Mouse (Mus musculus) ovary, adult 18-20 months (tissue): ENCODE data around the gene Cemip2.

Experiments
- DNase-seq: peaks from one replicate; pipeline ENCODE4 v3.0.0; 2022; ENCODE audit warnings: low spot score, mixed read lengths

Gene Cemip2

GRCm38 (mm10) chr19:21814433-21815020, 36.4 kb downstream of the Cemip2 start:
- peak; percentile 23 for DNase-seq

DNA sequence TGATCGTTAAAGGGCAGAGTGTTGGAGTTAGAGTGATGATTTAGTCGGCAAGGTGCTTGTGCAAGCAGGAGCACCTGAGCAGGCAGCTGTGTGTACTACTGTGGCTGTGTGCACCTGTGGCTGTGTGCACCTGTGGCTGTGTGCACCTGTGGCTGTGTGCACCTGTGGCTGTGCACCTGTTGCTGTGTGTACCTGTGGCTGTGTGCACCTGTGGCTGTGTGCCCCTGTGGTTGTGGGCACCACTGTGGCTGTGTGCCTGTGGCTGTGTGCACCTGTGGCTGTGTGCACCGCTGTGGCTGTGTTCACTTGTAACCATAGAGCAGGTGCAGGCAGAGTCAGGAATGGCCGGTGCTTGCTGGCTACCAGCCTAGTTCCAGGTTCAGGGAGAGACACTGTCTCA, 38.1 kb downstream of the Cemip2 start:
- no peak for DNase-seq

- no peak for DNase-seq
Observed at GRCm38 (mm10) chr19:21818021-21818725, 40.0 kb downstream of the Cemip2 start.

GRCm38 (mm10) chr19:21819585-21819984, 41.4 kb downstream of the Cemip2 start:
- DNase-seq = no peak

GRCm38 (mm10) chr19:21820126-21820525, 42.0 kb downstream of the Cemip2 start:
- DNase-seq = no peak

- DNase-seq = no peak
Observed at GRCm38 (mm10) chr19:21821877-21822276, 43.7 kb downstream of the Cemip2 start.

- DNase-seq = no peak
Observed at GRCm38 (mm10) chr19:21824146-21824545, 46.0 kb downstream of the Cemip2 start.

GRCm38 (mm10) chr19:21825128-21825885, 47.2 kb downstream of the Cemip2 start:
- no peak for DNase-seq

- DNase-seq = no peak
Observed at GRCm38 (mm10) chr19:21833416-21833992, 55.4 kb downstream of the Cemip2 start.

DNA sequence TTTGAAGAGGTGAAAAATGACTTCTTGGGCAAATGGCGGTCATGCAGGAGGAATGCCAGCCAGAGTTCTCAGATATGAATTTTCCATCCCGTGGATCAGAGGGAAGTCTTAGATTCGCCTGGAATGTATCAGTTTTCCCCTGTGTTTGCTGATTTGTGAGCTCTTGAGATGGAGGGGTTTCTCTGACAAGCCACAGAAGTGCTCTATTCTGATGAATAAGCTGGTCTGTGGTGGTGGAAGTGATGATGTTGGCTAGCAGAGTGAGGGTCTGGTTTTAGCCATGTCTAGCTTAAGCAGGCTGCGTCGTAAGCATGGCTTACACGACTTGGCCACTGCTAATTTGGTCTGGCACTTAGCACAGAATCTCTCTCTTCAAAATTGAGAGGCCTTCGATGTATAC, 56.8 kb downstream of the Cemip2 start:
- no peak for DNase-seq

DNA sequence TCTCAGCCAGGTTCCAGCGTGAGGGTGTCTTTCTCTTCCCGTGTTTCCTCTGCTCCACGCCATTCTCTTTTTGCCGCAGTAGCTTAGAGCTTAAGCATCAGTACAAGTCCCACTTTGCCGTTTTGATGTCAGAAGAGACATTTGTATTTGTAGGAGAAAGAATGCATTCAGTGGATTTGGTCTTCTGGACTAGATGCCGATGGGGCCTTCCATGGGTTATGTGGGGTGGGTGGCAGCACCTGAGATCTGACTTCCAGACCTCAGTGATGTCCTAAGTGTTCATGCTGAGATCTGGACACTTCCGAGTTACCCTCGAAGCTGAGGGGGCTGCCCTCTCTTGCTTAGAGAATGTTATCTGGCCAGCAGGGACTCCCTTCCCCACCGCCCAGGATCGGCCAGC, 72.6 kb downstream of the Cemip2 start:
- DNase-seq = no peak

DNA sequence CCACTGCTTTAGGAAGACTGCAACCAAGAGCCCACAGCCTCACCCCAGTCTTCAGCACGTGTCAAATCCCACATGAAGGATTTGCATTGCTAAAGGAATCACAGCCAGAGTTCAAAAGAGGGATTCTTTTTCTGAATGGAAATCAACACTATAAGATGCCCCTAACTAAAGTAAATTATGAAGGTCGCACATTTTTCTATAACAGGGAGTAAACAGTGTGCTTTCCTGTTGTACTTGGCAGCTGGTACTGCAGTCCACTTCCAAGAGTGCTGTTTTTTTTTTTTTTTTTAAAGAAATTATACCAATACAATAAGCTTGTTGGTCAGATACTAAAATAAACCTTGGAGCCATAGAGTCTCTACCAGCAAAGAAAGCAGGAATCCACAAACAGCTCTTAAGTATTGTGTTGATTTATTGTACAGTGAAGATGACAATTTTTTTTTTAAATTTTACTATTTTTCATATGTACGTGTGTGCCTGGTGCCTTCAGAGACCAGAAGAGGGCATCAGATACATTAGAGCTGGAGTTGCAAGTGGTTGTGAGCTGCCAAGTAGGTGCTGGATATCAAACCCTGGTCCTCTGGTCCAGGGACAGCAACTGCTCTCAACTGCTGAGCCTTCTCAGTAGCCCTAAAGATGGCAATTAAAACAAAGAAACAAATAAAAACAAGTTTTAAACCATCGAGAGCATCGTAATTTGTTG, 76.5 kb downstream of the Cemip2 start:
- DNase-seq = no peak

DNA sequence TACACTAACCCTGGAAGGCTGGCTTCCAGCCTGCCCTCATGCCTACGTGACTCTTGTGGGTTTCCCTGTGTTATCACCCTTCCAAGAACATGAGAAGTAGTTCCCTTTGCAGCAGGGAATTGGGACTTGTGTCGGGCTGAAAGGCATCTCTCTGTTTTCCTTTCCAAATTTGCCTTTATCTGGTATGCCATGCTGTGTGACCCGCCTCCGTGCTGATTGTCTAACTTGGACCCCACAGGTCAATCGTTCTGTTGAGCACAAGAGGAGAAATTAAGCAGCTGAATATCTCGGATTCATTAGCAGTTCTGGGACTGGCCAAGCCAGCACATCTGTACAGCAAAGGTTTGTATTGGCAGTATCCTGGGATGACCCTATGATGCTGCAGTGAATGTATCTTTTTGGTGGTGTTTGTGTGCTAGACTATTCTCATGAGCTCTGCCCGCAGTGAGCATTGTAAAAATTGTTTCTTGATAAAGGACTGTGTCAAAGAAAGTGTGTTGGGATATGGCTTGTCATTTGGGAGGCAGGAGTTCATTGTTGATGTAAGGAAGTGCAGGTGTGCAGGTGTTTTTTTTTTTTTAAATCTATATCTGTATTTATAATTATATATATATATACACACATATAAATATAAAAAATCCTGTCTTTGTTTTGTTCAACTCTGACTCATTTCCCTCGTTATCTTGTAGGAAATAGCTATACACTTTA, 77.4 kb downstream of the Cemip2 start:
- no peak for DNase-seq

DNA sequence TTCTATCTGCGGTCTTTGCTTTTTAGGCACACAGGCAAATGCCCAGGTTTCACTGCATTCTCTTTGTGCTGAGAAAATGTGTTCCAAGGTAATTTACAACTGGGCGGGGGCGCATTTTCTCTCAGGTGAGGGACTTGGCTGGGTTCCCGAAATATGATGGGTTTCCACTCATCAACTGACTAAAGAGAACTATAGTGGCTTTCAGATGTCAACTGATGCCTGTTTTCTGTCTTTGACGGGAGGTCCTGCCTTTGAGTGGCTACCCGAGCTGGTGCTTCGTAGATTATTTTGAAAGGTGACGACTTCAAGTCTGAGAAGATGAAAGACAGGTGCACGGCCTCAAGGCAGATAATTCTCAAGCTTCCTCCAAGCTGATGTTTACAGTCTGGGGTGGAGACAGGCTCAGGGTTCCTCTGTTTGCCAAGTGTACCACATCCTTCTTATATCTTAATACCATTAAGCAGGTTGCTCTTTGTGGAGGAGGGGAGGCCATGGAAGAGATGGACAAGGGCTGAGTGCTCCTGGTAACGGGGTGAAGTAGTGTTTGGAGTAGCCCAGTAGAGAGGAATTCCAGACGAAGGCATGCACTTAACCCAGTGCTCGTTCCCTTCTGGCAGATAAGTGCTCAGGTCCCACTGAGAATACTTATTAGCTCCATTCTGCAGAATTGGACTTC, 80.8 kb downstream of the Cemip2 start:
- no peak for DNase-seq

- no peak for DNase-seq
Observed at GRCm38 (mm10) chr19:21860132-21860531, 82.0 kb downstream of the Cemip2 start.

GRCm38 (mm10) chr19:21860894-21861293, 82.8 kb downstream of the Cemip2 start:
- no peak for DNase-seq

DNA sequence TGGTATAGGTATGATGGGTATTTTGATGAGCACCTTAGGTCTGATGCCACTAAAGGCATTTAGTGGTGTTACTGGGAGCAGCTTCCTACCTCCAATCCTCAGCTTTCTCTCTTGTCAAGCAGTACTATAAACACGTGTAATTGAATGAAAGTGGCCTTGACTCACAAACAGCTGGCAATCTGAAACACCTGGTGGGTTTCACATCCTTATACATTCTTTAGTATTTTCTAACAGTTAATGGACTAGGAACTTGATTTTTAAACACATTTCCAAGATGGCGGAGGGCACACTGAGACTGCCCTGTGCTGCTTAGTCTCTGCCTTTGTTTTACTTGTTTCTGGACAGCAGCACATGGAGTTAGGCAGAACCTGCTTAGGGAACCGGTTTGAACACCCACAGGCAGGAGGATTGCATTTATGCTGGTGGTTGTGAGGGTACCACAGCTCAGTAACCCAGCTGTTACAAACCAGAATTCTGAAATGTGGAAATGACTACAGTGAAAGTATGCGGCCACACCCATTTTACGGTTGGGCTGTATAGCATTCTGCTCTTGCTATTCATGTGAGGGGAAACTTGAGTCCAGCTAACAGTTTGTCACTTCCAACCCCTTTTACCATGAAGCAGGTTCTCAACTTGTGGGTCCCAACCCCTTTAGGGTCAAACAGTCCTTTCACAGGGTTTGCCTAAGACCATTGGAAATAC, 84.3 kb downstream of the Cemip2 start:
- DNase-seq = no peak

- DNase-seq = no peak
Observed at GRCm38 (mm10) chr19:21862991-21863931, 85.1 kb downstream of the Cemip2 start.
